Mouse (Mus musculus) ES-E14 (cell line): ENCODE measurements at regions not wholly inside any gene's neighbourhood (a gene's known extent, or its start where the extent isn't known, plus 50 kb on each side); places are given as distances from the start of the nearest gene placed in this dataset.

Source experiments
- CHD2 ChIP-seq: IDR thresholded peaks from 2 replicates; pipeline ENCODE4 v1.6.1; 2014; ENCODE audit warnings: mild to moderate bottlenecking, low read depth, low read length, inconsistent platforms
- HCFC1 ChIP-seq: IDR thresholded peaks from 2 replicates; pipeline ENCODE4 v1.6.1; 2012; ENCODE audit warnings: low read length, inconsistent platforms, borderline replicate concordance; ENCODE audit not compliant: insufficient read depth
- MAFK ChIP-seq: IDR thresholded peaks from 2 replicates; pipeline ENCODE4 v1.6.1; 2014; ENCODE audit warnings: mild to moderate bottlenecking, low read depth, low read length, inconsistent platforms; ENCODE audit not compliant: insufficient read depth
- ZC3H11A ChIP-seq: IDR thresholded peaks from 2 replicates; pipeline ENCODE4 v1.6.1; 2012; ENCODE audit warnings: low read depth, mild to moderate bottlenecking, inconsistent platforms, low read length, borderline replicate concordance

GRCm38 (mm10) chr3:19828518-19829246 lies 128.2 kb upstream of the Cp start:
- TF ChIP-seq ZC3H11A = no peak
- TF ChIP-seq CHD2 = no peak
- TF ChIP-seq HCFC1 = no peak
- TF ChIP-seq MAFK = no peak
